Mouse (Mus musculus) neural tube, embryonic 14.5 days (tissue): ENCODE results near the gene Mfsd4b1. TPM values are rescaled to one million over a fixed set of nuclear protein-coding genes. Genes with fewer than 3 reads are reported as not detected.

Experiments
- ATAC-seq: fragments of 200-750 bp; cut with Nextera tagmentation; 2 replicates; pipeline ENCODE4 v1.8.0; 2017; ENCODE audit warnings: low read depth, mild to moderate bottlenecking, moderate TSS enrichment, moderate library complexity
- H3K27ac ChIP-seq: fragments of 300-500 bp; sonication (generic); 2 replicates; pipeline ENCODE4 v1.5.1; 2014; ENCODE audit warnings: low read depth, mild to moderate bottlenecking, control low read depth, low read length, moderate library complexity, mixed read lengths
- H3K27me3 ChIP-seq: fragments of 300-500 bp; sonication (generic); 2 replicates; pipeline ENCODE4 v1.6.1; 2014; ENCODE audit warnings: low read length; ENCODE audit not compliant: control insufficient read depth, insufficient read depth
- H3K36me3 ChIP-seq: fragments of 300-500 bp; sonication (generic); 2 replicates; pipeline ENCODE4 v1.6.1; 2014; ENCODE audit warnings: low read length, mixed read lengths; ENCODE audit not compliant: control insufficient read depth, insufficient read depth
- H3K4me1 ChIP-seq: fragments of 300-500 bp; sonication (generic); 2 replicates; pipeline ENCODE4 v1.6.1; 2014; ENCODE audit warnings: low read length; ENCODE audit not compliant: control insufficient read depth, insufficient read depth
- H3K4me2 ChIP-seq: fragments of 300-500 bp; sonication (generic); 2 replicates; pipeline ENCODE4 v1.6.1; 2014; ENCODE audit warnings: mild to moderate bottlenecking, low read depth, low read length, control low read depth
- H3K4me3 ChIP-seq: fragments of 300-500 bp; sonication (generic); 2 replicates; pipeline ENCODE4 v1.5.1; 2014; ENCODE audit warnings: low read depth, low read length, control low read depth, mixed read lengths
- H3K9ac ChIP-seq: fragments of 300-500 bp; sonication (generic); replicated peaks from 2 replicates; pipeline ENCODE4 v1.6.1; 2014; ENCODE audit warnings: low read depth, mild to moderate bottlenecking, control low read depth, low read length, mixed read lengths
- H3K9me3 ChIP-seq: fragments of 300-500 bp; sonication (generic); 2 replicates; pipeline ENCODE4 v1.6.1; 2016; ENCODE audit warnings: low read length; ENCODE audit not compliant: control insufficient read depth
- WGBS: fragments of 180-500 bp; shearing (Covaris S2); extraction: QIAGEN DNeasy Blood & Tissue Kit; methylation state at CpG from one replicate; pipeline ENCODE4 v1.1.7; 2014; 5-methylcytosine and 5-hydroxymethylcytosine counted together
- polyA plus RNA-seq: library from polyadenylated mRNA; unstranded; fragments of >200 nt; fragmentation: Nextera tagmentation; extraction: Ambion mirVana; gene quantifications from 2 replicates; pipeline ENCODE4 v1.2.1, GENCODE M21; 2014

The Mfsd4b1 gene
- polyA plus RNA-seq, 1 experiment from 2014 or later = 0.63 TPM

GRCm38 (mm10) chr10:40062812-40063211 is 37.7 kb upstream of the Mfsd4b1 start:
- Histone ChIP-seq H3K36me3 (no peaks in the 10 kb centered on the region), H3K4me2 (no peak overlapping the region), H3K27me3 (no peaks in the 10 kb centered on the region), H3K4me3 (no peak overlapping the region), H3K27ac (no peak overlapping the region), H3K9me3 (no peaks in the 10 kb centered on the region), H3K9ac (no peak overlapping the region), H3K4me1 (no peaks in the 10 kb centered on the region)
- no peak for ATAC-seq
- 35% methylated on average over 6 of the region's 6 CpGs for WGBS

GRCm38 (mm10) chr10:40061926-40062325 is 36.9 kb upstream of the Mfsd4b1 start:
- WGBS = 87% methylated on average over 5 of the region's 5 CpGs
- Histone ChIP-seq H3K36me3 (no peaks in the 10 kb centered on the region), H3K4me2 (no peak overlapping the region), H3K27me3 (no peaks in the 10 kb centered on the region), H3K9ac (no peak overlapping the region), H3K4me3 (no peak overlapping the region), H3K27ac (no peak overlapping the region), H3K4me1 (no peaks in the 10 kb centered on the region), H3K9me3 (no peaks in the 10 kb centered on the region)
- no peak for ATAC-seq

- Histone ChIP-seq H3K9me3 (no peaks in the 10 kb centered on the region), H3K4me1 (no peaks in the 10 kb centered on the region), H3K27me3 (no peaks in the 10 kb centered on the region), H3K36me3 (no peaks in the 10 kb centered on the region), H3K4me2 (no peak overlapping the region), H3K4me3 (no peak overlapping the region), H3K9ac (no peak overlapping the region), H3K27ac (no peak overlapping the region)
- no peak for ATAC-seq
- 60% methylated on average over 3 of the region's 3 CpGs for WGBS
These were observed 33.7 kb upstream of the Mfsd4b1 start for GRCm38 (mm10) chr10:40058786-40059120.

GRCm38 (mm10) chr10:40058062-40058785 is 33.2 kb upstream of the Mfsd4b1 start:
- ATAC-seq = no peak
- H3K4me2 ChIP-seq = no peak overlapping the region
- no peaks in the 10 kb centered on the region for H3K4me1 ChIP-seq
- no peak overlapping the region for H3K27ac ChIP-seq
- no peaks in the 10 kb centered on the region for H3K36me3 ChIP-seq
- 63% methylated on average over 6 of the region's 6 CpGs for WGBS
- H3K27me3 ChIP-seq = no peaks in the 10 kb centered on the region
- no peak overlapping the region for H3K9ac ChIP-seq
- H3K9me3 ChIP-seq = no peaks in the 10 kb centered on the region
- H3K4me3 ChIP-seq = no peak overlapping the region

- H3K36me3 ChIP-seq = no peaks in the 10 kb centered on the region
- no peak overlapping the region for H3K4me2 ChIP-seq
- no peak for ATAC-seq
- no peaks in the 10 kb centered on the region for H3K27me3 ChIP-seq
- no peaks in the 10 kb centered on the region for H3K4me1 ChIP-seq
- 50% methylated on average over 2 of the region's 2 CpGs for WGBS
- H3K9ac ChIP-seq = no peak overlapping the region
- H3K9me3 ChIP-seq = no peaks in the 10 kb centered on the region
- H3K27ac ChIP-seq = no peak overlapping the region
- H3K4me3 ChIP-seq = no peak overlapping the region
These were observed 32.5 kb upstream of the Mfsd4b1 start for GRCm38 (mm10) chr10:40057615-40058014.

GRCm38 (mm10) chr10:40054455-40054854 is 29.4 kb upstream of the Mfsd4b1 start:
- H3K27me3 ChIP-seq = no peaks in the 10 kb centered on the region
- 91% methylated on average over 8 of the region's 8 CpGs for WGBS
- no peak overlapping the region for H3K27ac ChIP-seq
- H3K4me3 ChIP-seq = no peak overlapping the region
- H3K9ac ChIP-seq = no peak overlapping the region
- H3K36me3 ChIP-seq = no peaks in the 10 kb centered on the region
- no peak overlapping the region for H3K4me2 ChIP-seq
- no peak for ATAC-seq
- no peaks in the 10 kb centered on the region for H3K4me1 ChIP-seq
- no peaks in the 10 kb centered on the region for H3K9me3 ChIP-seq

- no peaks in the 10 kb centered on the region for H3K27me3 ChIP-seq
- H3K27ac ChIP-seq = no peak overlapping the region
- H3K4me1 ChIP-seq = no peaks in the 10 kb centered on the region
- H3K9me3 ChIP-seq = no peaks in the 10 kb centered on the region
- no peak overlapping the region for H3K9ac ChIP-seq
- no peak for ATAC-seq
- WGBS = 93% methylated on average over 4 of the region's 4 CpGs
- H3K4me3 ChIP-seq = no peak overlapping the region
- H3K4me2 ChIP-seq = no peak overlapping the region
- H3K36me3 ChIP-seq = no peaks in the 10 kb centered on the region
These were observed 28.8 kb upstream of the Mfsd4b1 start for GRCm38 (mm10) chr10:40053896-40054295.

GRCm38 (mm10) chr10:40053257-40053895 is 28.3 kb upstream of the Mfsd4b1 start:
- Histone ChIP-seq H3K9me3 (no peaks in the 10 kb centered on the region), H3K4me3 (no peak overlapping the region), H3K36me3 (no peaks in the 10 kb centered on the region), H3K27ac (no peak overlapping the region), H3K4me2 (no peak overlapping the region), H3K4me1 (no peaks in the 10 kb centered on the region), H3K27me3 (no peaks in the 10 kb centered on the region), H3K9ac (no peak overlapping the region)
- ATAC-seq = no peak
- WGBS = 67% methylated on average over 3 of the region's 3 CpGs

GRCm38 (mm10) chr10:40051997-40052396 is 26.9 kb upstream of the Mfsd4b1 start:
- Histone ChIP-seq H3K4me2 (no peak overlapping the region), H3K4me1 (no peaks in the 10 kb centered on the region), H3K9me3 (no peaks in the 10 kb centered on the region), H3K9ac (no peak overlapping the region), H3K4me3 (no peak overlapping the region), H3K27ac (no peak overlapping the region), H3K36me3 (no peaks in the 10 kb centered on the region), H3K27me3 (no peaks in the 10 kb centered on the region)
- 76% methylated on average over 3 of the region's 3 CpGs for WGBS
- no peak for ATAC-seq
